Mouse (Mus musculus) heart, adult 2 months (tissue): ENCODE measurements around the gene Hspa1l.

Experiments
- CTCF ChIP-seq: fragments of 200-600 bp; IDR thresholded peaks from 2 replicates; pipeline ENCODE4 v1.8.1; 2022; ENCODE audit warnings: antibody characterized with exemption, mild to moderate bottlenecking, moderate library complexity
- POLR2A ChIP-seq: fragments of 200-500 bp; IDR thresholded peaks from 2 replicates; pipeline ENCODE4 v1.6.1; 2011; ENCODE audit warnings: mild to moderate bottlenecking, low read depth, low read length, control low read depth; ENCODE audit not compliant: insufficient read depth

DNA sequence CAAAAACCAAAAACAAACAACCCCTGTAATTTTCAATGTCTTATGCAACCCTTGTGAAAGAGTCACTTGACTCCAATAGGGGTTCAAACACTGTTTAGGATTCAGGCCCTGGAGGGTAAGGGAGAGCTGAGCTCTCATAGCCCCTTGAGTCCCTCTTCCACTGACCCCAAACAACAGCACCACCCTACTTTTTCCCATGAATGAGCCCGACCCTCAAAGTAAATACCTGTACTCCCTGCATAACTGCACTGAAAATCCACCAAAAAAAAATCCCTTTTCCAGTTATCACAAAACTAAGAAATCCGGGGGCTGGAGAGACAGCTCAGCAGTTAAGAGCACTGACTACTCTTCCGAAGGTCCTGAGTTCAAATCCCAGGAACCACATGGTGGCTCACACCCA lies 16.6 kb upstream of the Hspa1l start:
- TF ChIP-seq POLR2A, result no peak
- TF ChIP-seq CTCF, result no peak
